Mouse (Mus musculus) spleen, postnatal 14 days (tissue): ENCODE results near the gene Mdk.

Experiments
- DNase-seq, 2 experiments: peaks; one replicate each; pipeline ENCODE4 v3.0.0; 2021 to 2022; ENCODE audit warnings: low spot score in 2 of 2

Mdk gene

DNA sequence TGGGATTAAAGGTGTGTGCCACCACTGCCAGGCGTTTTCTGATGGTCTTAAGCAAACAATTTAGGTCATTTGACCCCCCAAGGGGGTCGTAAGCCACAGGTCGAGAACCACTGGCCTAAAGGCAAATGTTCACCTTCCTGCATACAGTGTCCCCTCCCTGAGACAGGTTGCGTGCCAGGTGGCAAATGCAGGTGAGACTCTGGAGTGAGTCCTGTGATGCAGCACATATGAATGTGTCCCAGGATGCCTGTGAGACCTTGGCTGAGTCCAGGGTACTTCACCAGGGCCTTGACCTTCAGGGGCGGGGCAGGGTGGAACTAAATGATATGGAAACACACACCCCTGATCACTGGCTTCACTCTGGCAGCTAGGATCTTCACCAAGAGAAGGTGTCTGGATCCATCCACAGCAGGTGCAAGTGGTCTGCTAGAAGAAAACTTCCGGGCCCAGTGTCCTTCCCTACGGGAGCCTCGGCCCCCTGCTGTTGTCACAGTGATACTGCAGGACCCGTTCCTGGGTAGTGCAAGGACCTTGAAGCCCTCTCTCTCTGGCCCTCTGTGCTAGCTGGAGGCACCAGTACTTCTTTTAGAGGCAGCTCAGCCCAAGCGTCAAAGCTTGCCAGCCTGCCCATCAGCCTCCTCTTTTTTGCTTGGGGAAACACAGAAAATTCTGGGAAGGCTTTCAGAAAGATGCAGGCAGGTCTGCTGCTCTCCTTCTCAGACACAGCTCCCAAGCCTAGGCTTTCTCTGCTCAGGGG lies 26.8 kb upstream of the Mdk start:
- peak in 1 of 2 experiments; percentile 43 for DNase-seq

DNA sequence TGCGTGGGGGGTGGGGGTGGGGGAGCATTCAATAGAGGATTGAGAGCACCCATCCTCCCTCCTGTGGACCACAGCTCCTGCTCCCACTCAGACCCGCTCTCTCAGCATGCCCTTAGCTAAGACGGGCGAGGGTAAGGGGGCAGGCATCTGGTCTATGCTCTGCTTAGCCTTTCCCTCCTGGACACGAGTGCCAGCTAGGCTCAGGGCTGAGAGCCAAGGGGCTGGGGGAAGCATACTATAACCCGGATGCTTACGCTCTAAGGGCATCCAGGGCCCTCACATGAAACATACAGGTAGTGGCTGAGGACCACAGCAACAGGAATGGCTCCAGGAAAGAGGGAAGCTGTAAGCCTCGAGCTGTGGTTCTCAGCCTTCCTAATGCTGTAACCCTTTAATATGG lies 26.0 kb upstream of the Mdk start:
- DNase-seq = no peak

DNA sequence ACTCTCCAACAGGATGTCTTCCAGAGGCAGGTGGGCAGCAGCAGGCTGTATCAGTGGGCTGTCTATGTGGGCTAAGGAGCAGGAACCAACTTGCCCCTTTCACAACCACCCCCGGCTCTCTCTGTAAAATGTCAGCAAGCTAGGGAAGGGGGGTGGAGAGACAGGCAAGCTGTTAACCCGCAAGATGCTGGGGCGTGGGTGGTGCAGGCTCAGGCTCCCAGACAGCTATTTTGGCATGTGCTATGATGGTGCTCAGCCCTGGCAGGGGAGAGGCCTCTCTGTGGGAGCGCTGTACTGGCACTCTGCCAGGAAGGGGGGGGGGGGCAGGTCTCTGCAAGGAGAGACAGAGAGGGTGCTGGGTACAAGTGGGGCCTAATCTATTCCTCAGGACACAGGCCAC lies 25.0 kb upstream of the Mdk start:
- no peak for DNase-seq

DNA sequence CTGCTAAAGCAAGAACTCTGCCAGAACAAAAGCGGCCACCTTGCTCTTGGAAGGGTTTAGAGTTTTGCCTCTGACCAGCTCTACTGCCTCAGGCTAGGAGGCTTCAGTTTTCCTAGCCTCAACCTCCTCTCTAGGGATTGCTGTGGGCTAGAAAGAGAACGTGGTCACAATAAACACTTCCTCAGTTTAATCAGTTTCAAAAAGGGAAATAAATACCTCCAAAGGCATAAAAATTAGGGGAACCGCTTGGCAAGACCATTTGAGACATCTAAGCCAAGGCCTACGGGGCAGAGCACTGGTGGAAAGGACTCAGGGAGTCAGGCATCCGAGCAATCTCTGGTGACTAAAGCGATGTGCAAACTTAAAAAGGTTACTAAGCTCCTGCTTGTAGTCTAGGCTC lies 23.8 kb upstream of the Mdk start:
- DNase-seq = no peak

DNA sequence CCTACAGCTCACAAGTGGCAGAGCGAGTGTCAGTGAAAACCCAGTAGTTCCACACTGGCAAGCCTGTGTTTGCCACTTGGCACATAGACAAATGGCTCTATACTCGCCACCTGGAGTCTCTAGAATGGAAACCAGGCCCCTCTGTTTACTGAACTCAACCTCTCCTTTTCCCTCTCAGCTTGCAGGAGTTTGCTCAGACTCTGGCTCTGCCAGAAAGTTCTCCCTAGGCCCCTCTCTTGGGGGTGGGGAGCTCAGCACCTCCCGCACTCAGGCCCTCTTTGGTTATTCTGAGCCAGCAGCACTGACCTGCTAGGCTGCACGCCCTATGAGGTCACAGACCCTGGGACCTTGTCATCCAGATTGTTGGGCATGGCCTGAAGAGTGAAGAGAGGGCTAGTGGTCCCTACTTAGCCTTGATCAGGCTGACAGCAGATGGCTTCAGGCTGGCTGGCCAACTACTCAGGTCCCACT lies 23.1 kb upstream of the Mdk start:
- no peak for DNase-seq

DNA sequence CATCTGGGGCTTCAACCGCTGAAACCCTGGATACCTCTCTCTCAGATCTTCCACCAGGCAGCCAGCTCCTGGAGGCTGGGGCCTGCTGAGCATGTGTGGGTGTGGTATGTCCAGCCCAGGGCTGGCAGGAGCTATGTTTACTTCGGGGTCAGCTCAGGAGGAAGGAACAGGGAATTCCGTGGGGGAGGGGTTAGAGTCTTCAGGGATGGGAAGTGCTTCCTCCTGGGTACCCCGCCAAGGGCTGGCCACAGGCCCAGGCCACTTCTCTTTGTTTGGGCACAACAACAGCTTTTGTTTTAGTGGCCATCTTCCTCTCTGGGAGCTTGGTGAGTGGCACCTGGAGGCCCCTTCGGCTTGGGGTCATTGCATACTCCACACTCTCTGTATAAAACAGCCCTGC lies 21.7 kb upstream of the Mdk start:
- DNase-seq = no peak

DNA sequence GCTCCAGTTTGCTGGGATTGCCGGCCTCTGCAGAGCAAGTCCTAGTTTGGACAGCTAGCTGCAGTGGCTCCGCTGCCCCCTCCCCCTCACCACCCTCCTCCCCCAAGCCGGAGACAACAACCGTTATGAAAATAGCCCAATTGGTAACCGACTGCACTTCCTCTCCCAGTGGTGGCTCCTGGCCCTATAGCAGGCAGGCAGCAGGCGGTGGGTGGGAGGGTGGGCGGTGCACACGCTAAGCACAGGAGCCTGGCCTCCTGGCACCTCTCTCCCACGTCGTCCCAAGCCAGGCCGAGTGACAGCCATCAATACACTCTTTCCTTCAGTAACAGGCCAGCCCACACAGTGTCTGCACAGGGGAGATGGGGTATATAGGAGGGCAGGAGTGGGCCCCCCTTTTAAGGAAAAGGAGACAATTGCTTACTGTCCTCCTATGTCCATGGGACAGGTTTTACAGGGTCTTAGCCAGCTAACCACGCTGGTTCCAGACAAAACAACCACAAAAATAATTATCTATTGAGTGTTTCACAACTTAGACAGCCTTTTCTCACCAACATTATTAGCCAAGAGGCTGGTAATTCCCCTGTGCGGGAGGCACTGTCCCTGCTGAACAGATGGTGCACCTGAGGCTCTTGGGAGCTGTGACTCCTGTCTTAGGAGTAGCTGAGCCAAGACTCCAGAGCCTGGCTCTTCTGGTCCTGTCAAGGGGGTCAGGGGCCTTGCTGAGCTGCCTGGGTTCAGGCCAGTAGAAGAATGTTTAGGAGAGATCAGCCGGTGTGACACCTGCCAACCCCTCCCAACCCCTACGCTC lies 18.4 kb upstream of the Mdk start:
- DNase-seq = peak in 1 of 2 experiments; percentile 31

DNA sequence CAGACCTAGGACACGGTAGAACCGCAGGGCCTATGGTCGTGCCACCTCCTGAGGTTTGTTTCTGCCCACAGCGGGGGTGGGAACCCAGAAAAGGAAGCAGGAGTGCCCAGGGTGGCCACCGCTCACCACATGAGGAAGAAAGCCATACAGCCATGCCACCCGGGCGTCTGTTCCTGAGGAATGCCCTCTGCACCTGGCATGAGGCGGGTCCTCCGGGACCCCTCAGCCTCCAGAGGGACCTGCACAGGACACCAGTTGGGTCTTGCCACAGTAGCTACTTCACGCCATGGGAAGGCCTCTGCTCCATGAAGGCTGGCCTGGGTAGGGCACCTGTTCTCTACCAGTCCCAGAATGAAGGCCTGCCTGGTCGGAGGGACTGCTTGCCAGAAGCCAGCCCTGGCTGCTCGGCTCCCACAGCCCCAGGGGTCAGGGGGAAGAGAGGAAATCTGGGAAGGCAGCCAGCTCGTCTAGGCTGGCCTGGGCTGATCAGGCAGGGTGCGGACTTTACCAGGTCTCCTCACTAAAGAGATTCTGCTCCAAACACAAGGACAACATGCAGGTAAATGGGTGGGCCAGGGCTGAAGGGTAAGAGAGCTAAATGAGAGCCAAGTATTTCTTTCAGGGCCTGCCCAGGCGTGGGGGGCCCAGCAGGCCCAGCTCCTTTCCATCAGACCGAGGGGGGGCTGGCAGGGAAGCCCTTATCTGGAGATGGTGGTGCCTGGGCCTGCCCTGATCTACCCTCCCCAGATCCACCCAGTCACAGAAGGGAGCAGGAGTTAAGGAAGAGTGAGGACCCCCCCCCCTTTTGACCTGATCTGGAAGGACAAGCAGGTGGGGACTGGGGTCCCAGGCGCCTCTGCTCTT lies 17.5 kb upstream of the Mdk start:
- peak in 1 of 2 experiments; percentile 30 for DNase-seq

DNA sequence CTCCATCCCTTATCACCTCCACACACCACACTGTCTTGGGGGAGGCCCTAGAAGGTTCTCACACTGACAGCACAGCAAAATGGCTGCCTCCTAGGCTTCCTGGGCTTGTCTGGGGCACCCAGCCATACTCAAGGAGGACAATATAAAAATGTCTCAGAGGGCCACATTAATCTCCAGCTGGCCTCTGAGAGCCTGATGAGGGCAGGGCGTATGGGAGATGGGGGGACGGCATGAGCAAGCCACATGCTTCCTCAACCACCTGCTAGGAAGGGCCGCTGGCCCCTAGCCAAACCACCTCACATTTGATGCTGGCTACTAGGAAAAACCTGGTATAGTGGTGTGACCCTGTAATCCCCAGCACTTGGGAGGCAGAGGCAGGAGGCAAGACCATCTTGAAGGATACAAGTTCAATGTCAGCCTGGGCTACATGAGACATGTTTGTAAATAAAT lies 16.7 kb upstream of the Mdk start:
- DNase-seq = no peak

DNA sequence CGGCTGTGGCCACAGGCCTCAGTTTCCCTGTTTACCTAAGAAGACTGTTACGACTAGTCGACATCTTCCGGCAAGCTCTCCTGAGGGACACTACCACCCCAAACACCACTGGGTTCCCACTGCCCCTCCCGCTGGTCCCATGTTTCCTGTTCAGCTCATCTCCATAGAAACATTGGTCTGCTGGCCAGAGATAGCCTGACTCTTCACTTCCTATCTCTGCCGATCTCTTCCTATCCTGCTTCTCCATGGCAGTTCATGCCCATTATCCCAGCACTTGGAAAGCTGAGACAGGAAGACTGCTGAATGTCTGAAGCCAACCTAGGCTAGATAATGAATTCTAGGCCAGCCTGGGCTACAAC lies 16.0 kb upstream of the Mdk start:
- no peak for DNase-seq

DNA sequence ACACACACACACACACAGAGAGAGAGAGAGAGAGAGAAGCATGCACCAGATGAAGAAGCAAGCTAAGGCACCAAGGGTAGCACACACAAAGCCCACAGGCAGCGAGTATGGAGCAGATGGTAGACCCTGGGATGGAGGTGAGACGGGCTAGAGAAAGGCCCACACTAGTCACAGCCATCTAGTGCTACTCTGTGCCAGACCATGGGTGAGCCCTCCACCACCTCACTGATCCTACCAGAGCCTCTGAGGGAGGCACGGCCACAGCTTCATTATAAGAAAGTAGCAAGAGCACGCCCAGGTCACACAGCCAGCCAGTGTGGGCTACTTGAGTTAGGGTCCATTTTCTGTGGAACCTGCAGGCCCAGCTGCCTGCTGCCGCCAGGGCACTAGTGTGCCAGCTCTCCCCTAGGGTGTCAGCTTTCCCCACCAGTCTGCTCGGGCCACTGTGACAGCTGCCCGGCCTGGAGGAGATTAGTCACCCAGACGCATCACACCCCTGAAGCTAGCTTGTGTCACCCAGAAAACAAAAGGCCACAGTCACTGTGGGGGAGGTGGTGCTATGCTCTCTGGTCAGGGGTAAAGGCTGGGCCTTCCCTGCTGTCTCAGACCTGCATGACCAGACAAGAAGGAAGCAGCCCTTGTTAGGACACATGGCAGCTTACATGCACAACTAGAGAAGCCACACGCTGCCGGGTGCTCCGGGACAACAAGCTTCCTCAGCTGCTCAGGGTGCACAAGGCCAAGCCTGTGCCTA lies 15.5 kb upstream of the Mdk start:
- DNase-seq = no peak

DNA sequence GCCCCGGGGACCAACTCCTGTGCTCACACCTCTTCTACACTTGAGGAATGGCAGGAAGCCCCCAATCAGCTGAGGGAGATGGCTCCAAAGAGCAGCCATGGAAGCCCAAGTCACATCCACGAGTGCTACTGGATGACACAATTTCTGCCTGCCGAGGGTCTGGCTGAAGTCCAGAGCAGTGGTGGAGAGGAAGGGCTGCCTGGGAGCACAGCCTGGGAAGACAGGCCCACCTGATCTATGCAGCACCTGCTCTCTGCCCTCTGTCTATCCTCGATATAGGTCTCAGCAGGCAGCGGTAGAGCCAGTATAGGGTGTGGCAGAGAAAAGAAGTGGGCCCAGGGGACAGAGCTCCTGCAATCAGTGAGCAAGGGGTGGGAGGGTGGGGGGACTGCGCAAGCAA lies 14.7 kb upstream of the Mdk start:
- no peak for DNase-seq

DNA sequence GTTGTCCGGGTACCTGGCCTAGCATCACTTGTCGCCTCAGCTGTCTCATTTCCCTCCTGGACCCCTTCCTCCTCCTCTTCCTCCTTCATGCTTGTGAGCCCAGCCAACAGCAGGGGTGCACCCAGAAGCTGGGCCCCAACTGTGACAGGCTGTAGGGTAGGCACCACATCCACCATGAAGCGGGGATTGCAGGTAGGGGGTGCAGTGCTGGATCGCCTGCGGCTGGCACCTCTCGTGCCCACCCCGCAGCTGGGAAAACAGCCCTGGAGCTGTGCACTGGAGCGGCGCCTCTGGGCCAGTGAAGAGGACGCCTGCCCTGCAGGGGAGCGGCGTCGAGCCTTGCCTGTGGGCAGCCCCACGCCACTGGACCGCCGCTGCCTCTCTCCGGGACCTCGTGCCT lies 13.4 kb upstream of the Mdk start, which contains the start of gene Gm9821:
Gene Gm9821, plus strand, starts transcription at position 221 of the 400 bp plus-strand sequence.
- no peak for DNase-seq

DNA sequence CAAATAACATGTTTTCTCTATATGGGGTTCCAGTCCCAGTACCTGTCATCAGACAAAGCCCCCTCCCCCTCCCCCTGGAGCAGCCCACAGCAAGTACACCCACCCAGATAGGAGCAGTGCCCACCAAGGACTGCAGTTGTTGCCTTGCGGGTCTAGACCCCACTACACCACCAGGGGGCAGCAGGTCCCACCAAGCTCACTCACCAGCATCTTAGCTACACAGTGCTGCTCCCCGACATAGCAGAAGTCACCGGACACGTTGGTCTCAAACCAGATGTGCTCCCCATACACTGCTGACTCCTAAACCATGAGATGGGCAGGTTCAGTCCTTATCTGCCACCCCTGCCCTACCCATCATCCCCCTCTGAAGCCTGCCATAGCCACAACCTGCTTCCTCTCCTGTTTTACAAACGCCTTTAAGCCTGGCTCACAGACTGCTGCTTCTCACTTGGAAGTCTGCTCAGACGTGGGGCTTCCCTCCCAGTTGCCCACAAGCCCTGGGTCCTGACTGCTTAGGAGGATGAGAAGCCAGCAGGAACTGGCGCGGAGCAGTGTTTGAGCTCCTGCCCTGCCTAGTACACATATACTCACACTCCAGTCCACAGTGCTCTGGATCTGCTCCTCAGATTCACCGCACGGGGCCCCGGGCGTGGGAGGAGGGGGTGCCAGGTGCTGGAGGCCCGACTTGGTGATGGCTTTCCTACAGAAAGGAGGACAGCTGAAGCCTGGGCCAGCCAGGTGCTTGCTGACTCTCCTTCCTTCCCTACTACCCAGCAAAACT lies 12.3 kb upstream of the Mdk start:
- DNase-seq = peak; percentile 63 to 75

DNA sequence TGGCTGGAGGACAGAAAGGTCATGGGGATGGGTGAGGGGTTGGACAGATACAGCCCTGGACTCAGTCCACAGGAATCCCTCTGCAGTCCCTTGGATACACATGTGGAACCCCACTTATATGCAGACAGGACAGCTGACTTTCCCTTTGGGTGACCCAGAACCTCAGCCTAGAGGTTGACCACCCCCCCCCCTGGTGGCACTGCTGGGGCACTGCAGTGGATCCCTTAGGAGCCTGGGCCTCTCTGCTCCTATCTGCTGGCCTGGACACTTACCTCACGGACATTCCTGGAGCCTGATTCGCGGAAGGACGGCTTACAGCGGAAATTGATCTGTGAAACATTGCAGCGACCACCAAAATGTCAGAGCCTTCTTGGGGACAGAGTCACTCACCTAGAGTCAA lies 10.3 kb upstream of the Mdk start:
- no peak for DNase-seq

DNA sequence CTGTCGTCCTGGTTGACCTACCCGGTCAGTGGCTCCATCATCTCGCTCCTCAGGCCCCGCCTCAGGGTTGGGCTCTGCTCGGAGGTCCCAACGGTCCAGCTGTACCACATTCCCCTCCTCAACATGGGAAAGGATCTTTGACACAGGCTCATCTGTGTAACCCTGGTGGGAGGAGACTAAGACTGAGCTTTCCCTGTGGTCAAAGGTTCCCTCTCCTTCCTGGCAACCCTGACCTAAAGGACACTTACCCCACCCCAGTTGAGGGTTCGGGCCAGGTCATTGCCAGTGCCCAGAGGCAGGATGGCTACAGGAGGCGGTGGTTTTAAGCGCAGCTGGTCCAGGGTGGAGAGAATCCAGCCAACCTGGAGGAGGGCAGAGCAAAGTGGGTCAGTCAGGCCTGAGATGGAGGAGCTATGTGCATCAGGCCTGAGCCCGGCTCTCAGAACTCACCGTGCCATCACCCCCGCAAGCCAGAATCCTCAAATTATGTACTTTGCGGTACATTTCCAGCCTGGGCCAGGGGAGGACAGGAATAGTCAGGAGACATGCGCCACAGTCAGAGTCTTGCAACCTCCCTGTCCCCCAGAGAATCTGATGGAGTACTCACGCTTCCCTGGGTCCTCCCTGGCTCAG lies 7.3 kb upstream of the Mdk start:
- DNase-seq = no peak

DNA sequence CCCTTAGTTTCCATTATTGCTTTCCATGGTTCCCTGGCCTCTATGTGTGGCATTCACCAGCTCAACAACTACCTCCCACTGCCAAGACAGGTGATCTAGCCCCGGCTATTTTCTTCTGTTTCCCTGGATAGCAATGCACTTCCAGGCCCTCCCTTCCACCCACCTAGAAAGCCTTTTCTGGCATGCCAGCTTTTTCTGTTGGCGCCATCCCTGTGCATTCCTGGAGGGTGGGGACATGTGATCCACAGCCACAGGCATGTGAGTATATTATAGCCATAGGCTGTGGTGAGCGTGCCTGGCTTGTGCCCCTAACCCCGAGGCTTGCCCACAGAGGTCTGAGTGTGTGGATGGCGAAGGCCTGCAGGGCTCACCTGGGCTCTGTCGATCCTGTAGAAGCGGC lies 4.1 kb upstream of the Mdk start:
- DNase-seq = no peak

DNA sequence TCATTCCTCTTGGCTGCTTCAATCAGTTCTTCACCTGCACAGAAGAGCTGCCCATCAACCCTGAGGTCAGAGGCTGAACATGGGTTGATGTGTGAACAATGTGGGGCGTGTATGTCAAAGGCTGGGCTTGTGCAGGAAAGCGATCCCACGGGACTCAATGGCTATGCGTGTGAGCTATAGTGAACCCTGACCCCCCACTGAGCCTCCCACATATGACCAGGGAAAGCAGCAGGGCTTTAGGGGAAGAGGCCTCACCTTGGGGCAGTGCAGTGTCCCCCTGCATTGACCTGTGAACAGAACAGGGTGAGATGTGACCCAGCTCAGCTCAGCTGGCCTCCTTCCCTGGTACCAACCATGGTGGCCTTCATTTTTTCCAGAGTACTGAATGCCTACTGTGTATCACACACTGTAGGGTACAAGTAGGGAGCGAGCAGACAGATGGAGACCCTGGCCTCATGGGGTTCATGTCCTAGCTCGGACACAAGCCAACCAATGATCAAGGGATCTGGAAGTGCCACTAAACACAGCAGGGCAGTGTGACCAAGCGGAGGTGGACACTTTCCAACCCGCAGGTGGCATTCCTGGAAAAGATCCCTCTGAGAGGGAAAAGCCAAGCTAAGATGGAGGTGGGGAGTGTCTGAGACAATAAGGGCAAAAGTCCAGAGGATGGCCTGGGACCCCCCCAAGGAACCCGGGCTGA lies 2.9 kb upstream of the Mdk start:
- no peak for DNase-seq

DNA sequence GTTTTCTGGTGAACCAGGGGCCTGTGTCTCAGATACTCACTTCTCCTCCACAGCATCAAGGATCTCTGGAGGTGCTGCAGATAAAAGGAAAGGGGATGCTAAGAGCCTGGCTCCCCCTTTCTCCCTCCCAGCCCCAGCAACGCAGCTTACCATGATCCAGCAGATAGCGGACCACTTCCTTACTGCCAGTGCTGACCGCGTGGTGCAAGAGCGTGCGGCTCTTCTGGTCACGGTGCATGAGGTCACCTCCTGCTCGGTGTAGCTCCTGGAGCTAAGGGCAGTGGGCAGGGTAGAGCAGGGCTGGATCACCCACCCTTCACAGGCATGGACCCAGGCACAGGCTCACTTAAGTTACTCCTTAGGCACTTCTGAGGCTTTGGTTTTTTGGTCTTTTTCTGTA lies 1.9 kb upstream of the Mdk start:
- no peak for DNase-seq

DNA sequence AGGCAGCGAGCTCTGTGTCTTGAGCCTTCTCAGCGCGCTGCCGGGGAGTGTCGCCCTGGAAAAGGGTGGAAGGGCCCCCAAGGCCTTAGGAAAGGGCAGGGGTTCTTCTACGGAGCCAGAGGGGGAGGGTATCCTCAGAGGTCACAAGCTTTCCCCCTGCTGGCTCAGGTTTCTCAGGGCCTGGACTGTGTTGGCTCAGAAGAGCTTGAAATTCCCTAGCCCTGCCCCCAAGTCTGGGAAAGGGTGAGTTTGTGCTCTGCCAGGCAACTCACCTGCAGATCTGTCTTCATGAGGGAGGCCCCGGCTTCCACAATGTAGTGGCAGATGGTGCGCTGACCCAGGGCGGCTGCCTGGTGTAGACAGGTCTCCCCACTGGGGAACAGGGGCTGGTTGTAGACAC lies 1.4 kb upstream of the Mdk start:
- DNase-seq = no peak
